Mouse (Mus musculus) stomach, postnatal 0 days (tissue): ENCODE results near the gene Cfap58.

ENCODE experiments used
- CTCF ChIP-seq: IDR thresholded peaks from 2 replicates; pipeline ENCODE4 v1.5.1; 2016; ENCODE audit warnings: antibody characterized with exemption, low read depth, mild to moderate bottlenecking, moderate library complexity
- EP300 ChIP-seq: optimal IDR thresholded peaks from 2 replicates; pipeline ENCODE3; 2016; ENCODE audit warnings: antibody characterized with exemption

DNA sequence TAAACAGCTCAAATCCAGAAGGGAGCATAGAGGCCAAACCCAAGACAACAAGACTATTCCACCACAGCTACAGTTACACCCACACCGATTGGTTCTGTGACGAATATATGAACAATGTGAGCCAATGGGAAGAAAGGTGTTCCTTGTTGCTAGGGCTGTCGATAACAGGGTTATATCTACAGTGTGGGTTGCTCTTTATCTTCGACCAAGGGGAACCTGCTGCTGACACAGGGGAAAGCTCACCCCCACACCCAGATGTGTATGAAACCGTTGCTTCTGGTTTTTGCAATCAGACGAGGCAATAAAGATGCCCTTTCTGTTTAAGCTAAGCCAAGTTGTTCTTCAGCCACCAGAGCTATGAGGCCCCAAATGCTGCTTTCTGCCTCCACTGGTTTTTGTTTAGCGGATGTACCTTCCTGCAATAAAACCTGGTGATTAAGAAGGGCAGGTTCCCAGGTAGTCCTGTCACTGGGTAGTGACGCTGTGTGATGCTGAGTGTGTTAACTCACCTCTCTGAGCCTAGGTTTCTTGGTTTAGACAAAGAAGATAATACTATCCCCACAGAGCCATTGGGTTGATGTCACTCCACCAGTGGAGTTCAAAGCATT lies 38.9 kb upstream of the Cfap58 start:
- no peak for TF ChIP-seq EP300
- no peak for TF ChIP-seq CTCF
